ENCODE assay signal across 10 mouse cellular contexts in genomic region chrX:168937941-168938340, GRCm38 (mm10).
DNase-seq lines count a peak whose midpoint lies in the region; ATAC-seq and TF ChIP-seq lines count a peak whose summit lies in the region.
"Had no signal": no experiment of that assay in that cellular context is flagged by ENCODE, and none has a peak within 500 bp of the region (broad histone marks: within the 10 kb centered on the region; RNA-seq: fewer than 3 reads in every experiment).

No protein-coding gene starts in this region.

- no peaks in the 10 kb centered on the region for H3K36me3 ChIP-seq in kidney, embryonic 16.5 days (ENCODE audit: insufficient read depth, low read length)
- H3K36me3 ChIP-seq in ES-E14 (ENCODE audit: control insufficient read depth, insufficient read depth, low read length, poor library complexity, severe bottlenecking): no peaks in the 10 kb centered on the region
- no peaks in the 10 kb centered on the region for H3K36me3 ChIP-seq in intestine, embryonic 16.5 days (ENCODE audit: control insufficient read depth, insufficient read depth, low read length)
- H3K36me3 ChIP-seq: embryonic facial prominence, embryonic 12.5 days had no signal

- peak; percentile 22 for DNase-seq in CD4-positive, CD25-positive, alpha-beta regulatory T cell, adult 2 months (ENCODE audit: low read depth, low spot score)
- peak; percentile 33 for DNase-seq in kidney, adult 9 months
- DNase-seq in ES-E14 (ENCODE audit: low read depth, low spot score): no peak
- DNase-seq in induced T-regulatory cell, adult 2 months (ENCODE audit: low read depth): peak; percentile 12
- peak; percentile 3 for DNase-seq in skeletal muscle tissue, adult 2 months (ENCODE audit: low read depth, low spot score)

- H3K4me3 ChIP-seq in kidney, embryonic 16.5 days (ENCODE audit: low read length): no peak overlapping the region
- H3K4me3 ChIP-seq in ES-E14 (ENCODE audit: insufficient read depth in 1 of 2, low read depth in 1 of 2, low read length in 2 of 2, poor library complexity in 1 of 2, severe bottlenecking in 1 of 2): no peak overlapping the region
- no peak overlapping the region for H3K4me3 ChIP-seq in intestine, embryonic 16.5 days (ENCODE audit: low read length)
- H3K4me3 ChIP-seq: embryonic facial prominence, embryonic 12.5 days; myocyte had no signal

- WGBS in kidney, embryonic 16.5 days: 48% methylated on average over 4 of the region's 4 CpGs
- whole genome bisulfite sequencing in intestine, embryonic 16.5 days: 31% methylated on average over 4 of the region's 4 CpGs

- in situ Hi-C loops in ES-E14 (cut with MboI; ENCODE audit: low sequenced_read_pairs in 2 of 2, unreplicated experiment in 2 of 2): loop anchor here in 1 of 2 experiments (25.0 kb wide), 1 partner anchor 349 kb away; no protein-coding TSS in a partner anchor

- peaks cover 6% of the 10 kb centered on the region for H3K27me3 ChIP-seq in kidney, embryonic 16.5 days (ENCODE audit: insufficient read depth, low read length)
- 0 out of 2 replicates have a peak, but pooled peaks cover 3% of the 10 kb centered on the region for H3K27me3 ChIP-seq in intestine, embryonic 16.5 days (replicated peaks; ENCODE audit: control insufficient read depth, insufficient read depth, low read length)

- H3K9ac ChIP-seq in kidney, embryonic 16.5 days (replicated peaks; ENCODE audit: low read length): no peak overlapping the region
- no peak overlapping the region for H3K9ac ChIP-seq in ES-E14 (ENCODE audit: insufficient read depth, low read depth, low read length, poor library complexity, severe bottlenecking)
- H3K9ac ChIP-seq in intestine, embryonic 16.5 days (ENCODE audit: low read depth, low read length): no peak overlapping the region
- H3K9ac ChIP-seq: embryonic facial prominence, embryonic 12.5 days had no signal

- no peak overlapping the region for H3K4me2 ChIP-seq in kidney, embryonic 16.5 days (replicated peaks; ENCODE audit: low read depth, low read length)
- no peak overlapping the region for H3K4me2 ChIP-seq in intestine, embryonic 16.5 days (ENCODE audit: low read depth, low read length)
- H3K4me2 ChIP-seq: embryonic facial prominence, embryonic 12.5 days had no signal

- no peaks in the 10 kb centered on the region for H3K9me3 ChIP-seq in kidney, embryonic 16.5 days (ENCODE audit: low read length)
- H3K9me3 ChIP-seq in ES-E14 (ENCODE audit: control insufficient read depth, insufficient read depth, low read depth, low read length): no peaks in the 10 kb centered on the region
- no peaks in the 10 kb centered on the region for H3K9me3 ChIP-seq in intestine, embryonic 16.5 days (ENCODE audit: control insufficient read depth, low read length)
- H3K9me3 ChIP-seq: embryonic facial prominence, embryonic 12.5 days had no signal

- H3K27ac ChIP-seq in kidney, embryonic 16.5 days (ENCODE audit: low read length): no peak overlapping the region
- no peak overlapping the region for H3K27ac ChIP-seq in ES-E14 (ENCODE audit: insufficient read depth, low read depth, low read length, poor library complexity, severe bottlenecking)
- no peak overlapping the region for H3K27ac ChIP-seq in intestine, embryonic 16.5 days (ENCODE audit: low read length)
- H3K27ac ChIP-seq: embryonic facial prominence, embryonic 12.5 days had no signal

- H3K4me1 ChIP-seq in kidney, embryonic 16.5 days (ENCODE audit: insufficient read depth, low read length): no peaks in the 10 kb centered on the region
- no peaks in the 10 kb centered on the region for H3K4me1 ChIP-seq in ES-E14 (ENCODE audit: control insufficient read depth in 2 of 2, insufficient read depth in 2 of 2, low read length in 2 of 2, poor library complexity in 1 of 2)
- H3K4me1 ChIP-seq in intestine, embryonic 16.5 days (ENCODE audit: control insufficient read depth, insufficient read depth, low read length): no peaks in the 10 kb centered on the region
- H3K4me1 ChIP-seq: embryonic facial prominence, embryonic 12.5 days had no signal

- no peak for ATAC-seq in CD4-positive, CD25-positive, alpha-beta regulatory T cell, adult 4 months
- ATAC-seq in kidney, embryonic 16.5 days (ENCODE audit: low FRiP score, low TSS enrichment): no peak
- ATAC-seq in intestine, embryonic 16.5 days: no peak

TF ChIP-seq in ES-E14, 5 proteins besides CTCF, POLR2A, EP300 and RAD21:
- TF ChIP-seq ZNF384 (IDR thresholded peaks at IDR 0.05; ENCODE audit: low read depth, low read length) (peak; percentile 81), HCFC1 (IDR thresholded peaks at IDR 0.05; ENCODE audit: borderline replicate concordance, insufficient read depth, low read length) (no peak)
